Mouse (Mus musculus) neural tube, embryonic 12.5 days (tissue): ENCODE results near the gene Tmem230. TPM values are rescaled to one million over a fixed set of nuclear protein-coding genes. Genes with fewer than 3 reads are reported as not detected.

ENCODE experiments used
- ATAC-seq: fragments of 200-750 bp; cut with Nextera tagmentation; 2 replicates; pipeline ENCODE4 v1.8.0; 2017; ENCODE audit warnings: low read depth, mild to moderate bottlenecking, moderate TSS enrichment, moderate library complexity; ENCODE audit not compliant: low FRiP score
- H3K27ac ChIP-seq: fragments of 300-500 bp; sonication (generic); 2 replicates; pipeline ENCODE4 v1.5.1; 2016
- H3K27me3 ChIP-seq: fragments of 300-500 bp; sonication (generic); replicated peaks from 2 replicates; pipeline ENCODE4 v1.6.1; 2016; ENCODE audit warnings: mild to moderate bottlenecking
- H3K36me3 ChIP-seq: fragments of 300-500 bp; sonication (generic); 2 replicates; pipeline ENCODE4 v1.6.1; 2016; ENCODE audit warnings: mild to moderate bottlenecking
- H3K4me1 ChIP-seq: fragments of 300-500 bp; sonication (generic); 2 replicates; pipeline ENCODE4 v1.6.1; 2016
- H3K4me2 ChIP-seq: fragments of 300-500 bp; sonication (generic); replicated peaks from 2 replicates; pipeline ENCODE4 v1.6.1; 2016; ENCODE audit warnings: mild to moderate bottlenecking
- H3K4me3 ChIP-seq: fragments of 300-500 bp; sonication (generic); 2 replicates; pipeline ENCODE4 v1.5.1; 2016
- H3K9ac ChIP-seq: fragments of 300-500 bp; sonication (generic); 2 replicates; pipeline ENCODE4 v1.6.1; 2016; ENCODE audit warnings: mild to moderate bottlenecking
- H3K9me3 ChIP-seq: fragments of 300-500 bp; sonication (generic); 2 replicates; pipeline ENCODE4 v1.6.1; 2016; ENCODE audit warnings: mild to moderate bottlenecking
- WGBS: fragments of 180-500 bp; shearing (Covaris S2); methylation state at CpG from one replicate; pipeline ENCODE4 v1.1.7; 2016; 5-methylcytosine and 5-hydroxymethylcytosine counted together
- polyA plus RNA-seq: library from polyadenylated mRNA; unstranded; fragments of >200 nt; fragmentation: Nextera tagmentation; extraction: Ambion mirVana; gene quantifications from 2 replicates; pipeline ENCODE4 v1.2.1, GENCODE M21; 2016

Tmem230 gene
- polyA plus RNA-seq, 1 experiment from 2014 or later, result 59.6 TPM

DNA sequence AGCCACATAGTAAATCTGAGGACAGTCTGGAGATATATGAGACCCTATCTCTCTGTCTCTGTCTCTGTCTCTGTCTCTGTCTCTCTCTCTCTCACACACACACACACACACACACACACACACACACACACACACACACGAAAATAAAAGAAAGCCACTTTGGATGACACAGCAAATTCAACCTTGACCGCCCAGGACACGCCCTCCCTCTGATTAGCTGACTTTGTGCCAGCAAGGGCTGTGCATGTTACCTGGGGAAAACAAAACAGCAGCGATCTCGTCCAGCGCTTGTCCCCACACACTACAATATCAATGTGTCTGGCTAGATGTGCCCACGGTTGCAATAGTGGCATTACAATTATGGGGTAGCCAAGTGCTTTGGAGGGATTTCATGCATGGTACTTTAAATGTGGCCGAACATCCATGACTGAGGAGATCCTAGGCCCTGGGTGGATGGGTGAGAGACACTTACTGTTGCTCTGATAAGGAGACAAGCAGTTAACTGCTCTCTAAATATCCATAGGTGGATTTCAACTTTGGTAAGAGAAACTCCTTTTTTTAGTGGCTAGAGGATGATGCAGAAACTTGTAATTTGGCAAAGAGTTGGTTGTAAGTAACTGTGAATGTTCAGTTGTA is 39.2 kb downstream of the Tmem230 start:
- Histone ChIP-seq H3K4me1 (no peaks in the 10 kb centered on the region), H3K36me3 (no peaks in the 10 kb centered on the region), H3K9me3 (no peaks in the 10 kb centered on the region), H3K9ac (no peak overlapping the region), H3K27me3 (no peaks in the 10 kb centered on the region), H3K27ac (no peak overlapping the region), H3K4me2 (no peak overlapping the region), H3K4me3 (no peak overlapping the region)
- no peak for ATAC-seq
- 81% methylated on average over 8 of the region's 8 CpGs for WGBS

DNA sequence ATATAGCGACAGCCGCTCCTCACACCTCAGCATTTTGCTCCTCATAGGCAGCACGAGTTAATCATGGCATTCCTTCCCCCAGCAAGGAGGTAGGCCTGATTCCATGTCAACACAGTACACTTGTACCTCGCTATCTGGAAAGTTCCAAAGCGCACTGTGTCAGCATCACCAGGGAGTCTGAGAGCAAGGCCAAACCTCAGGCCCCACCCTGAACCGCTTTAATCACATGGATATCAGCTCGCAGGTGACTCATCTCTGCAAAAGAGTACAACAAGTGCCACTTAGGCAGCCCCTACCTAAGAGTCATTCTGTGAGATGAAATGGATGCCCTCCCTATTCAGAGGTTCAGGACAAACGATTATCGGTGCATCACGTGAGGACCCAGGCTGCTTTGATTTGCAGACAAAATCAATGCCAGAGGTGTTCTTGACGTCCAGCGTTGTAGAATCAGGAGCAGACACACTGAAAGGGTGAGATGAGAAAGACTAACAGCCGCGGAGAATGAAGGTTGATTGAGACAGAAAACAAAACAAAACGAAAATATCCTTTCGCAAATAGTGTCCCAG is 41.2 kb downstream of the Tmem230 start:
- Histone ChIP-seq H3K9ac (no peak overlapping the region), H3K4me1 (no peaks in the 10 kb centered on the region), H3K4me2 (no peak overlapping the region), H3K9me3 (no peaks in the 10 kb centered on the region), H3K36me3 (no peaks in the 10 kb centered on the region), H3K27me3 (no peaks in the 10 kb centered on the region), H3K27ac (no peak overlapping the region), H3K4me3 (no peak overlapping the region)
- no peak for ATAC-seq
- WGBS, result 87% methylated on average over 16 of the region's 16 CpGs

DNA sequence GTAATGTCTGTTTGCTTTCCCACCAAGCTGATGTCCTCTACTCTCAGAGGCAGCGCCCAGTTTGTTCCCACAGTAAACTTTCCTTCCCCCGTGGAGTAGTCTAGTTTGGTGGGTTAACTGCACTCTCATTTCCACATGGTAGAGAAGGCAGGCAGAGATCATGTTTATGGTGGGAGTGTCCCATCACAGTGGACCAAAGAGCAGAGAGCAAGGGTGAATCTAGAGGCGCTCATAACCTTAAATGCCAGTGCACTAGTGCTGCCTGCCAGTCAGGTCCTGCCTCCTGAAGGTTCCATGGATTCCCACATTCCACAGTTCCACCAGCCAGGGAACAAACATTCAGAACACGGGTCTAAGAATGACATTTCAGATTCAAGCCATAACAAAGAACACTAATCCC is 42.1 kb downstream of the Tmem230 start:
- no peak overlapping the region for H3K27ac ChIP-seq
- WGBS, result 81% methylated on average over 4 of the region's 4 CpGs
- H3K4me2 ChIP-seq, result no peak overlapping the region
- H3K27me3 ChIP-seq, result no peaks in the 10 kb centered on the region
- no peaks in the 10 kb centered on the region for H3K4me1 ChIP-seq
- ATAC-seq, result no peak
- H3K9me3 ChIP-seq, result no peaks in the 10 kb centered on the region
- no peak overlapping the region for H3K9ac ChIP-seq
- no peaks in the 10 kb centered on the region for H3K36me3 ChIP-seq
- no peak overlapping the region for H3K4me3 ChIP-seq

DNA sequence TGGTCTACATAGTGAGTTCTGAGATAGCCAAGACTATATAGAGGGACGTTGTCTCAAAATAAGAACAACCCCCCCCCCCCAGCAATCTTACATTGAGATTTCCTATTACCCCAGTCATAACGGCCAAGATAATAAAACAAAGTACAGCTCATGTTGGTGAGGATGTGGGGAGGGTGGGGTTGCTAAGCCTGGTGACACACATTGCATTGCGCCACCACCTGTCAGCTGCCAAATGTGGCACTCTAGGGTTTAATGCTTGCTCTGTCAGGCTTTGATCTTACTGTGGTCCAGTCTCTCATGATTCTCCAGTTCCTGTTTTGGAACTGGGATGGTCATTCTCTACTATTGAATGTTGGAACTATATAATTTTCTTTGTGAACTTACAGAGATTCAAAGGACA is 43.8 kb downstream of the Tmem230 start:
- H3K27me3 ChIP-seq, result no peaks in the 10 kb centered on the region
- H3K27ac ChIP-seq, result no peak overlapping the region
- 81% methylated on average over 3 of the region's 3 CpGs for WGBS
- no peaks in the 10 kb centered on the region for H3K36me3 ChIP-seq
- H3K4me2 ChIP-seq, result no peak overlapping the region
- H3K9me3 ChIP-seq, result no peaks in the 10 kb centered on the region
- H3K4me3 ChIP-seq, result no peak overlapping the region
- no peaks in the 10 kb centered on the region for H3K4me1 ChIP-seq
- H3K9ac ChIP-seq, result no peak overlapping the region
- ATAC-seq, result no peak

DNA sequence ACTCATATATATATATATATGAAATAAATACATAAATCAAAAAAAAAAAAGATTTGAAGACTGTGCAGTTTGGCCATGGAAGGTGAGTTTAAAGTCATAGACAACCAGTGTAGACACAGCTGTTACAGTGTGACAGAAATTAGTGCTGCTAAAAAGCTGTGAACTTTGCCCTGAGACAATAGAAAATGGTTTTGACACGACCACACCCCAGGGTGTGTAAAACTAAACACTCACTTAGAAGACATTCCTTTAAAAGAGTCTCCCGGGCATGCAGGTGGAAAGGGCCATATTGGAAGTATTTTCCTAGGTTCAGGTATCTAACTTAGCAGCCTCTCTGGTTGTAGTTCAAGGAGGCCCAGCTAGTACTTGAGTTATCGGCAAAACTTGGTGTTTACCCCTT is 44.4 kb downstream of the Tmem230 start:
- WGBS, result 72% methylated on average over 3 of the region's 3 CpGs

DNA sequence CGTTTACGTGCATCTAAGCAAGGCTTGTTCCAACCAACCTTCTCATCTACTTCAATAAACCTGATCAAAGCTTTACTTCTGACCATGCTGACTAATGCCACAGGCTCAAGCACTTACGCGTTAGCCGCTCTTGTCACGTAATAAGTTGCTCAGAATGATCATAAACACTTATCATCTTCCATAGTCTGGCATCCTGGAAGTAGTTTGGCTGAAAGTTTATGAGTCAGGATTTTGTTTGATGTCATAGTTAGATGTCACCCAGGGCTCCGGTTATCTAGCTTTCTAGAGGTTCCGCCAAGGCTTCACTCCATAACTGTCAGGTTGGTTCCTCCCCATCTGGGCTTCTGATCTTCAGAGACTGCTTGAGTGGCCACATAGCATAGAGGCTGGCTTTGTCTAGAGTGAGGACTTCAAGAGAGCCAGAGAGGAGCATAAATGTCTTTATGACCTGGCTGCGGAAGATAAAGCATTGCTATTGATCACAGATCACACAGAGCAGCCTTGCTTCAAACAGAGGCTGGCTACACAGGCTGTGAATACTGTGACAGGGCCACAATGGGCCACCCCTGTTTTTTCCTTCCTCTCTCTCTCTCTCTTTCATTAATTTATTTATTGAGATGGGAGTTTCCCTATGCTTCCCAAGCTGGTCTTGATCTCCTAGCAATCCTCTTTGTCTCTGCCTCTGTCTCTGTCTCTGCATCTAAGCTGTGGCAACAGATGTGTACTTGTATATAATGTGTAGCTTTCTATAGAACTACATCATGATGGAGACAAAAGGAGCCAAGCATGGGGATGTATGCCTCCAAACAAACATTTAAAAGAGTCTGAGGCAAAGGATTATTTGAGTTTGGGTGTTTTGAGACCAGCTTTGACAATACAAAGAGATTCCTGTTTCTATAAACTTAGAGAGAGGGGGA is 49.3 kb downstream of the Tmem230 start:
- Histone ChIP-seq H3K9ac (no peak overlapping the region), H3K27me3 (no peaks in the 10 kb centered on the region), H3K9me3 (no peaks in the 10 kb centered on the region), H3K36me3 (no peaks in the 10 kb centered on the region), H3K4me3 (no peak overlapping the region), H3K4me2 (no peak overlapping the region), H3K4me1 (0 out of 2 replicates have a peak, but pooled peaks cover 4% of the 10 kb centered on the region), H3K27ac (no peak overlapping the region)
- peak; percentile 71 for ATAC-seq
- WGBS, result 62% methylated on average over 9 of the region's 9 CpGs

More for the DNA sequence above, 44.4 kb downstream of the Tmem230 start:
- Histone ChIP-seq H3K4me3 (no peak overlapping the region), H3K27ac (no peak overlapping the region), H3K27me3 (no peaks in the 10 kb centered on the region), H3K4me1 (0 out of 2 replicates have a peak, but pooled peaks cover 4% of the 10 kb centered on the region), H3K9me3 (no peaks in the 10 kb centered on the region), H3K4me2 (no peak overlapping the region), H3K9ac (no peak overlapping the region), H3K36me3 (no peaks in the 10 kb centered on the region)
- no peak for ATAC-seq

DNA sequence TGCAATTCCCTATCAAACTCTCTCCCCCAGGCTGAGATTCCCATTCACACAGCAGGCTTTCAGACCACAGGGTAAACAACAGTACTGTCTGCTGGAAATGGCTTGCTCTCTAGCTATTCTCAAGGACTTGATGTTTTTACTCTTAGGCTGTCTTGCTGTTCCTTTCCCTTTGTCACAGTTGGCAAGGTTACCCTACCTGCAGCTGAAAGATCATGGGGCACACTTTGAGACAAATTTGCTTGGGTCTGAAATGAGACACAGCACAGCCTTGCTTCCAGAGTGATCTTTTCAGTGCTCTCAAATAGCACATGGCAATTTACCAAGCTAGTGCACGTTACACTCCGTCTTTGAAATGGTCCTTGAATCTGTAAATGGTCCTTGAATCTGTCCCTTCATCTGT is 52.0 kb downstream of the Tmem230 start:
- H3K9me3 ChIP-seq, result no peaks in the 10 kb centered on the region
- H3K4me3 ChIP-seq, result no peak overlapping the region
- no peaks in the 10 kb centered on the region for H3K27me3 ChIP-seq
- H3K4me1 ChIP-seq, result 0 out of 2 replicates have a peak, but pooled peaks cover 4% of the 10 kb centered on the region
- no peak overlapping the region for H3K27ac ChIP-seq
- no peak overlapping the region for H3K4me2 ChIP-seq
- no peak overlapping the region for H3K9ac ChIP-seq
- no peaks in the 10 kb centered on the region for H3K36me3 ChIP-seq
- no peak for ATAC-seq
- WGBS, result 90% methylated on average over 2 of the region's 2 CpGs

DNA sequence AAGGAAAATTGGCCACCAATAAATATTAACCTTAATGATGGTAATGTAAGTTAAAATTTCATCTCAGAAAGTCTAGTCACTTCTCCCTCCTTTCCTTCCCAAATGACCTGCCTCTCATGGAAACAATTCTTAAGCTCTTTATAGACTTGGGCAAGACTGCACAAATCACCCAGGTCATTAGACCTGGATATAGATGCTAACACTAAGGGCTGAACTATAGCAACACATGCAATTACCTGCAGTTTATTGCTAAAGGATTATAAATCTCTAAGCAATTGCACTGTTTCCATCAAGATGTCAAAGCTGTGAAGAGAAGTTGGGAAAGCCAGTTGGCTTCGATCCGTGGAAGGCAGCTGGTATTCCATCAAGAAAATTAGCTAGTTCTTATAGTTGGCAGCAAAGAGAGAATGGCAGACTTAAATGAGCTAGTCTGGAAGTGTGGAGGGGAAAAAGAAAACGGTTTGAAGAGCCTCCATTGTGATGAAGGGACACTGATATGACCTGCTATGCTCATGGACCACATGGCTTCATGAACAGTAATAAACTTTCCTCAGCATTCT is 56.9 kb downstream of the Tmem230 start:
- Histone ChIP-seq H3K4me2 (no peak overlapping the region), H3K27ac (no peak overlapping the region), H3K9me3 (no peaks in the 10 kb centered on the region), H3K4me3 (no peak overlapping the region), H3K36me3 (no peaks in the 10 kb centered on the region), H3K9ac (no peak overlapping the region), H3K4me1 (no peaks in the 10 kb centered on the region), H3K27me3 (no peaks in the 10 kb centered on the region)
- whole genome bisulfite sequencing, result 73% methylated on average over 3 of the region's 3 CpGs
- no peak for ATAC-seq

Other genes with a start within 250 kb of the Tmem230 start
- 28.3 and 30.6 TPM in 2 replicates for gene Rassf2, start 217.5 kb downstream of the Tmem230 start, polyA plus RNA-seq
- gene Slc23a2, start 102.7 kb downstream of the Tmem230 start, polyA plus RNA-seq, result 18.9 and 21.1 TPM in 2 replicates
- gene Pcna, start 5.5 kb upstream of the Tmem230 start, polyA plus RNA-seq, result 189 and 190 TPM in 2 replicates
- gene Cds2, start 15.3 kb upstream of the Tmem230 start, polyA plus RNA-seq, result 42.9 and 47.6 TPM in 2 replicates
- gene Prokr2, start 137.6 kb upstream of the Tmem230 start, polyA plus RNA-seq, result 0.52 and 0.93 TPM in 2 replicates